Mouse (Mus musculus): ENCODE results near the gene Emsy.

Gene Emsy

DNA sequence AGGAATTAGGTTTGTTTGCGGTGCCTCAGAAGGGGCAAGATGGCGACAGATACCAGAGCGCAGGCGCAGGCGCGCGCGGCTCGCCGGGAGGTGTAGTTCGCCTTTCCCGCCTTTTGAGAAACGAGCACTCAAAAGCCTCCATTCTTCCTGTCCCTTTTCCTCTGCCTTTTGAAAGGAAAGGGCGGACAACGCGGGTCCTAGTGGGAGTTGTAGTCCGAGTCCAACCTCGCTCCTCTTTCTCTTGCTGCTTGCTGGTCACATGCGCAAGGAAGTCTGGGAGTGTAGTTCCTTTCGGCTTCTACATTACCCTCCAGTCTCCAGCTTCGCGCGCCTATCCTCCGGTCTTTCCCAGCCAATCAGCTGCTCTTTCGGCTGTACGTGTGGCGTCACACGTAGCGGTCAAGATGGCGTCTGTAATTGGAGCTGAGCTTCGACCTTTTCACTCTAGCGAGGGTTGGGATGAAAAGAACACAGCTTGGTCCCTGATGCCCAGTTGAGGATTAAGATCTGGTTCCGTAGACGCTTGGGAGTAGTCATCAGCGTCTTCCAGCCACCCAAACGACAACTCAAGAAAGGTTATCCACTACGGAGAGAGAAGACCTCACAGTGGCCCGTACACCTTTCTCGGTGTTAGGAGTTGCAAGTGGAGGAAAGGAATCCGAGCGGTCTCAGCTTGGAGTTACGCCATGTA is at the start of gene Emsy:
Emsy (minus strand) TSS at position 253 of the 691 bp plus-strand sequence.
- in situ Hi-C loops (cut with MboI): loop anchor here (5.0 kb wide), 1 partner anchor 46 kb away; the partner anchor contains the start of gene Thap12

DNA sequence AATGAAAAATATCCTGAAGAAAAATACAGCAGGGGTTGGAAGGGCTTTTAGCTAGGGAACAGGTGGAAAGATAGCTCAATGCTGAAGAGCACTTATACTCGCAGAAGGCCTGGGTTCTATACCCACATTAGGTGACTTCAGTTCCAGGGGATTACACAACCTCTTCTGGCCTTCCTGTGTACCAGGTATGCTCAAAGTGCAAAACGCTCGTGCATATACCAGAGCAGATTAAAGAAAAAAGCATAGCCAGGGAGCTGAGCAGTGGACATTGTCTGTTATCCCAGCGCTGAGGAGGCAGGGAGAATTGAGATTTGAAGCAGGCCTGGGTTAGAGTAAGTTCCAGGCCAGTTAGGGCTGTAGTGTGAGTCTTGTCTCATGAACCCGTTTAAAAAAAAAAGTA is 47.7 kb upstream of the Emsy start:
- in situ Hi-C loops (cut with MboI): loop anchor here (5.0 kb wide), 1 partner anchor 47 kb away; the partner anchor contains the start of gene Emsy

DNA sequence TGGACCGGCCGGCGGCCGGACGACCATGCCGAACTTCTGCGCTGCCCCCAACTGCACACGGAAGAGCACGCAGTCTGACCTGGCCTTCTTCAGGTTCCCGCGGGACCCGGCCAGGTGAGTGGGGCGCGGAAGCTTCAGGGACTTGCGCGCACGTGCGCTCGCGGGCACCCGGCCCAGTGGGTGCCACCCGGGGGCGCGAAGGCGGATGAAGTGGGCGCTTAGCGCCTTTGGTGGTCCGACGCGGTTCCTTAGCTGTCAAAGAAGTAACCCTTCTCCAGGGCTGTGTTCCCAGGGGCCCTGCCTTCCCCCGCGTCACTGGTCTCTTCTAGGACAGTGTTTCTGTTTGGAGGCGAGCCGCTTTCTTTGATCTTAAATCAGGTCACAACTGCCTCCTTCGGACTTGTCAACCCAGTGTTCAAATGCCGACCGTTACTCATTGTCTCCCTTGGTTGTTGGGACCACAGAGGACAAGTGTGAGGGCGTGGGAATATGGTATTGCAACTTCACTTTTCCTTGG is 46.8 kb upstream of the Emsy start:
- in situ Hi-C loops (cut with MboI): loop anchor here (5.0 kb wide), 1 partner anchor 46 kb away; the partner anchor contains the start of gene Emsy

DNA sequence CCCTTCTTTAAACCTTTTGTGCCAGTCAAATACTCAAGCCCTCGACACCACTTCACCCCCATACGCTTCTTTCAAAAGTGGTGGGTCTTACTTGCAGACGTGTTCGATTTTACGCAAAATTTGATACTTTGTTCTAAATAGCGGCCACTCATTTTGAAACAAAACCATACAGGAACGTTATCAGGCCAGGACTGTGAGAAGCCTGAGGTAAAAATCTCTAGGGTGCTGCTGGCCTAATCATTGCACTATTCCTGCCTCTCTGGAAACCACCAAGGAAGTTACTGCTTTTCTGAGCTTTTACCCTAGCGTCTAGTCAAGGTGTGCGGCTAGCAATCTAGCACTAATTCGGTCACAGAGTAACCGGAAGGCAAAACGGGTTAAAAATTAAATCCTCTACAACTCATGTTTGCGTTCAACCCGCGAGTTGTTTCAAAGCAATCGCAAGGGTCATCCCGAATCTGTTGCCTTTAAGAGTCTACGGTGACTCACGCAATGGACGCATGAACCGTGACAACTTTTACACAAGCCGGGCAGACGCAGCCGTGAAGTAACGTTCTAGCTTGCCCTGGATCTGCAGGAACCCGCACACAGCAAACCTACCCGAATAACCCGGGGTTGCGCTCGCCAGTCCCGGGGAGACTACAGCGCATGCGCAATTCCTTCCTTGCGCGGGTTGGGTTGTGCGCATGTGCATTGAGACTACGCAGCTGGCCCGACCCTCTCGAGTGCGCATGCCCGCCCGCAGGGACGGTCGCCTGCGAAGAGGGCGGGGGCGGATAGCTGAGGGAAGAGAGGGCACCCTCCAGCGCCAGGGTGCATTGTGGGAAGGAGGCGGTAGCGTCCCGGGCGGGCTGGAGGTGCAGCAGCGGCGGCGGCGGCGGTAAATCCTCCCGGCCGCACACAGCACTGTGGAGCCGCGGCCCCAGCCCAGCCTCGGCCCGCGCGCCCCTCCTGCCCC is 46.0 kb upstream of the Emsy start, which contains the start of gene Thap12:
Thap12 (plus strand) TSS at position 821 of the 958 bp plus-strand sequence.
- in situ Hi-C loops (cut with MboI): loop anchor here (5.0 kb wide), 1 partner anchor 45 kb away; the partner anchor contains the start of gene Emsy

DNA sequence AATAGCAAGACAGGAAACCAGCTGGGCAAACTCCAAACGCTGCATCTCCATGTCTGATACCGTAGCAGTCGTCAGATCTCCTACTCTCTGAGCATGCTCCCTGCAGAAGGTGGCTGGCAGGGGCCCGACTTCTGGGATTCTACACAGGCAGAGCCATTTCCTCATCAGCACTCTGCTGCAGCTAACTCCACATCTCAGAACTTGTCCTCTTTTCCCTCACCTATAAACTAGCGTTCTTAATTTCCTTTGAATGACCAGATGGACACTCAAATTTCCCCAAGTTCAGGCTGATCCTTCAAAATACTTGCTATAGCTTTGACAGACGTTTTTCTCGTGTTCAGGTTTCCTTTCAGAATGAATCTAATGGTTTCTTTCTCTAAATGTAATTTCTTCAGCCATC is 45.2 kb upstream of the Emsy start:
- in situ Hi-C loops (cut with MboI): loop anchor here (5.0 kb wide), 1 partner anchor 44 kb away; the partner anchor contains the start of gene Emsy

DNA sequence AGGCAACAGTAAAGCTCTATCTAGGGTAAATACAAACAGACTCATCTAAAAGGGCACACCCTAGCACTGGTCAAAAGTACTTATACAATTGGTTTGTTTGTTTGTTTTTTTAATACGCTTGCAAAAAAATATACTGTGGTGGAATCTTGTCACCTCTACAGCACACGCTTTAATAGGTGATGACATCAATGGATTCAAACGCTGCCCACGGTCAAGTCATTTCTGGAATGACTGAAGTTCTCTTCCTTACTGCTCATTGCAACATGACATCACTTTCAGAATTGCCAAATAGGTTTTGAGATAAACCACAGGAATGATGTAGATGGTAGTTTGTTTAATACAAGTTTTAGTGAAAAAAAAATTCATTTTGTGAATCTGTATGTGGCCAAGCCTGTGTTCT is 42.0 kb upstream of the Emsy start:
- in situ Hi-C loops (cut with MboI): no loop called here

DNA sequence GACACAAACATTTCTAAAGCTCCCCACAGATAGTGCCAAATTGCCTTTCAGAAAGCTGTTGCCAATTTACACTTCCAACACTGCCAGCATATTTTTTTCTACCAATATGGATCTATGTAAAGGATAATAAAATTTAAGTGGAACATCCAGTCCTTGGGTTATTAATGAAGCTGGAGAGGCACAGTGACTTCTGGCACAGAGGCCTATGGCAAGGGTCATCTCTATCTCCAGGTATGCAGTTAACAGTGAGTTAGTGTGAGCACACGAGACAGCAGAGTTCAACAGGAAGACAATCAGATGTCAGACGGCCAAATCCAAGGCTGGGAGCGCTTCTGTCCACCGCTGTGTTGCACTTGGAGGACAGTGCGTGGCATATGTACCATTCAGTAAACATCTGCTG is 41.5 kb upstream of the Emsy start:
- in situ Hi-C loops (cut with MboI): no loop called here

DNA sequence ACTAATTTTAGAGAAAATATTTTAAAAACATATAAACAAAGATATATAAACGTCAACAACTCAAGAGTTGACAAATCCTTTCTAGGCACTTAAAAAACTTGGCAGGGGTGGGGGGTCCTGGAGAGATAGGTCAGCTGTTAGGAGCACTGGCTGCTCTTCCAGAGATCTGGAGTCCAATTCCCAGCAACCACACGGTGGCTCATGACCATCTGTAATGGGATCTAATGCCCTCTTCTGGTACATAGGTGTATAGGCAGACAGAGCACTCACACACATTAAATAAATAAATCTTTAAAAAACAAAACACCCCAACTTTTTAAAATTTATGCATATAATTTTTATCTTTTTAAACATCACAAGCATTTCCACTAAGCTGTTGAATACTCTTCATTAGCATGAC is 40.9 kb upstream of the Emsy start:
- in situ Hi-C loops (cut with MboI): no loop called here

DNA sequence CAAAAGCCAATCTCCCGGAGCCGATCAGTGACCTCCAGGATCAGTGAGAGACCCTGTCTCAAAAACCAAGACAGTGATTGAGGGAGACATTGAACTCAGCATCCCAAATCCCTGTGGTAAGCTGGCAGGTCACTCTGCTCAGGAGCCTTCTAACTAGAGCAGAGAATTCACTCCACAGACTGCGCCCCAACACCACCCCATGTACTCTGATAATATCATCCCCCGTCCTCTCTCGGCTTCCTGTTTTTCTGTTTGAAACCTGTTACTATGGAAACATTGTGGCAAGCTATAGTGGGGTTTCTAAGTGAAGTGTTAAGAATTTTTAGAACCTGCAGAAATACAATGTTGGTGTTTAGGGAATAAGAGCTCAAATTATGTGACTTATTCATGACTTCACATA is 37.5 kb upstream of the Emsy start:
- in situ Hi-C loops (cut with MboI): no loop called here

DNA sequence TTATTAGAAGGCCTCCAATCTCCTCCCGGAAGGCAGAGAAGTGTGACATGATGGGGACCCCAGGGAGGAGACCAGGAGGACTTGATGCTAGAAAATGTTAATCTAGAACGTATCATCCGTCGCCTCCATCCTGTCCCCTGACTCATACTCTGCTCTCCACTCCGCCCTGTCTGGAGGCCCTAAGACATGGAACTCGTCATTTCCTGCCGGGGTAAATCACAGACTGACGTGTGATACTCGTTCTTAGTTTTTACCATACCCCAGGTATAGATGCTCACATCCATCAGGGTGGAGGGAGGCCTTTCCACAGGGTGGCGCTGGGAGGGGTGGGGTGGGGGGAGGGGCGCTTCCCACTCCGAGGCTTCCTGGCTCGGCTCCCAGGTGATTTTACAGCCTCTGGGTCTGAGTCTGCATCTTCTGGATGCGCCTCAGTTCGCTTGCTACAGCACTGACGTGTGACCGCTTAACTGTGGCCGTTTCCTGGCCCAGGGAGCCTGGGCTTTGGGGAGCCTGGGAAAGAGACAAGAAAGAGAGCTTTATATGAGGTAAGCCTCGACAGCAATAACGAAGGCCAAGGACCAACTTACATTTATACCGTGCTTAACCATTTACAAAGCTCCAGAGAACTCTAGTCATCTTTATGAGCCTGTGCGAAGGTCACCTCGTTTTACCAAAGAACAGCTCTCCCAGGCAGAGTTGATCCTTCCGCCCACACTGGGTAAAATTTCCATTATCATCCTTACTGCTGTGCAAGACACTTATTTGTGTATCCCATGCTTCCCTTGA is 36.4 kb upstream of the Emsy start:
- in situ Hi-C loops (cut with MboI): no loop called here

DNA sequence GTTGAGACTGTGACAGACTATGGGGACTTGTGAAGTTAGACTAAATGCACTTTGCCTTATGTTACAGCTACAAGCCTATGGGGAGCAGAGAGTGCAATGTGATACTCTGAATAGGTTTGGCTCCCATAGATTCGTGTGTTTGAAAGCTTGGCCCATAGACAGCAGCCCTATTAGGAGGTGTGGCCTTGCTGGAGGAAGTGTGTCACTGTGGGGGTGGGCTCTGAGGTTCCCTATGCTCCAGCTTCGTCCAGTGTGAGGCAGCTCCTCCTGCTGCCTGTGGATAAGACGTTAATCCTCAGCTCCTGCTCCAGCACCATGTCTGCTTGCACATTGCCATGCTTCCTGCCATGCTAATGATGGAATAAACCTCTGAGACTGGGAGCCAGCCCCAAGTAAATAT is 34.2 kb upstream of the Emsy start:
- in situ Hi-C loops (cut with MboI): no loop called here

DNA sequence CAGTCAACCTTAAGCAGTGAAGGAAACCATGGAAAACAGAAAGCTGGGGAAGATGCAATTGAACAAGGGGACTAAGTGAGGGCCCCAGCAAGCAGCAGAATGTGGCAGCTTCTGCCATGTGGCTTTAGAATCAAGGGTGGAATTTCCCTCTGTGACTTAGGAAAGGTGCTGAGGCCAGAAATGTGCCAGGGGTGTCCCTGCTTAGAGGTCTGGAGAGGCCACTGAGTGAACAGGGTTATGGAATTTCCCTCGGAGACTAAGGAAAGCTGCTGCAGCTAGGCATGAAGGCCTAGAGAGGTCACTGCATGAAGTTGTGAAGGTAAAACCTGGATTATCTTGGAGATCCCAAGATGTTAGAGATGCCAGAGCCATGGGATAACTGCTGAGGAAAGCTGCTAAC is 33.5 kb upstream of the Emsy start:
- in situ Hi-C loops (cut with MboI): no loop called here

DNA sequence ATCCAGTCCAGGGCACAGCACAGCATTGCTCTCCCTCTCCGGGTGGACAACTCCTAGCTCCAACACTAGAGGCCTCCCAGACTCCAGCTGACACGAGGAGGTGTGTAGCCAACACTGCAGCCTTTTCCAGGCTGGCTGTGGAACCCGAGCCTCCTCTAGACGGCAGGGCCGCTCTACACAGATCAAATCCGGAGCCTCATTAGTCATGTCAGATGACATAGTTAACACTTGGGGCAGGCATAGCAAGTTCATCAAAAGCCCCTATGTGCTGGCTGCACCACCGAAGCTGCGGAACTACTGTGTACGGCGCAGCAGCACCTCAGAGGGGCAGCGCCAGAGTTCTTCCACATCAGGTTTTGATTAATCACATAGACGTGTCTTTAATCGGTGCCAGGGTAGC is 29.3 kb upstream of the Emsy start:
- in situ Hi-C loops (cut with MboI): no loop called here

DNA sequence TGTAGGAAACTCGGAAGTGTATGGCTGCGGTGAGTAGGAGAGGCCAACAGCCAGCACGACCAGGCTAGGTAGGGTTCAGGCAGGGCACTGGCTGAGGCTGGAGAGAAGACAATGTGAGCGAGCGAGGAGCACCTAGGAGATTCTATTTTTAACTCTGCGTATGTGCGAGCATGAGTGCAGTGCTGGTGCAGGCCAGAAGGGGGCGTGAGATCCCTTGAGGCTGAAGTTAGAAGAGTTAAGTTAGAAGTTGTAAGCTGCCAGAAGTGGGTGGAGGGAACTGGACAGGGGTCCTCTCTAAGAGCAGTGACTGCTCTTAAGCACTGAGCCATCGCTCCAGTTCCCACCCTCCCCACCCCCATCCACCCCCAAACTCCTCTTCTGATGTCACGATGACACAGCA is 26.2 kb upstream of the Emsy start:
- in situ Hi-C loops (cut with MboI): no loop called here

DNA sequence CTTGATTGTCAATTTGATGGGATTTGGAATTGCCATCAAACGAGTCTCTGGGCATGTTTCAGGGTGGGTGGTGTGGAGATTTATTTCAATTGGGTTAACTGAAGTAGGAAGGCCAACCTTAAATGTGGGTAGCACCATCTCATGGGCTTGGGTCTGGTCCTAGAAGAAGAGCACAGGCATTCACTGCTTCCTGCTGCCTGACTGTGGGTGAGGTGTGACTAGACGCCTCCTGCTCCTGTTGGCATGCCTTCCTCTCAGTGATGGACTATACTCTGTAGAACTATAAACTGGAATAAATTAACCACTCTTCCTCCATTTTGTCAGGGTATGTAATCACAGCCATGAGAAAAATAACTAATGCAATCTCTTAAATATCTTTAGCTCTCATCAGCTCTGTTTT is 24.1 kb upstream of the Emsy start:
- in situ Hi-C loops (cut with MboI): no loop called here

DNA sequence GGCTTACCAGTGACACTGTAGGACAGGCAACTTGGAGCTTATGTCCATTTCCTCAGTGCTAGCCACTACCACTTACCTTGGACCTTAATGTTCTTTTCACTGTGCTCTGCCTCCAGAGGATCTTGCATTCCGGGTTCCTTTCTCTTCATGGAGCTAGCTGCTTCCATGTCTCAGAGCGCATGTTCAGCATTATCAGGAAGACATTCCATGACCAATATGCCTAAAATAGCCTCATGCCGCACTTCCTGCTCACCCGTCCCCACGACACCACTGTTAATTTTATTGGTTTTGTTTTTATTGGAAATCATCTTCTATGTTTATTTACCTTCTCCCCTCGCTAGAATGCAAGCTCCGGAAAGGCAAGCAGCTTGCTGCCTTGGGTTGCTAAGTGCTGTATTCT is 21.9 kb upstream of the Emsy start:
- in situ Hi-C loops (cut with MboI): no loop called here

DNA sequence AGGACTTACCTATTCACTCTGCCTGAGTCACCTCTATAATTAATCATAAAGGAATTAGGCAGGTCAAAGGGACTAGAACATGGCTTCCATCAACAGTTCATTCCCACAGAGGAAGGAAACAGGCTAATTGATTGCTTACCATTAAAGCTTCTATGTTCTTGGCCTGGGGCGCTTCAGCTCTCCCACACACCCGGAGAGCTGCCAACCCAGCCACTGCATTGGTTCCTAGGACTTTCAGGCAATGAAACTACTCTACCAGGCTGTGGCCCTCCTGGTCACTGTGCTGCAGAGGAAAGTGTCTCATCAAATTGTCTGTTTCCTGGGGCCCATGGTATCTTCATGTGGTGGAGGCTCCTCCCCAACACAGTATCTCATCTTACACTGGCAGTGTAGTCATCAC is 20.9 kb upstream of the Emsy start:
- in situ Hi-C loops (cut with MboI): no loop called here

DNA sequence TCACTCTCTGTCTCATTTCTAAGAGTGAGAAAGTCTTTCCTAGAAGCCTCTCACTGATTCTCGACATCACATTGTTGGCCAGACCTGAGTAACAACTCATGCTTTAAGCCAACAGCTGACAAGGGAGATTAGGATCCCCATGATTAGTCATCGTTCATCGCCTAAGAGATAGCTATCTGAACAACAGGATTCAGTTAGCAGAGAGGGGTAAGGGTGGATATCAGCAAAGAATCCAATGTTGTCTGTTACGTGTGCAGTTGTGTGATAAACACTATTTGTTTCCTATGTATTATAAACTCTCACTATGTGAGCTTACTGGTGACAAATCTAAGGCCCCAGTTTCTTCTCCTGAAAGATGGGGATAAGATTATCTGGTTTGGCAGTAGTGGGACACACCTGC is 17.8 kb upstream of the Emsy start:
- in situ Hi-C loops (cut with MboI): no loop called here

DNA sequence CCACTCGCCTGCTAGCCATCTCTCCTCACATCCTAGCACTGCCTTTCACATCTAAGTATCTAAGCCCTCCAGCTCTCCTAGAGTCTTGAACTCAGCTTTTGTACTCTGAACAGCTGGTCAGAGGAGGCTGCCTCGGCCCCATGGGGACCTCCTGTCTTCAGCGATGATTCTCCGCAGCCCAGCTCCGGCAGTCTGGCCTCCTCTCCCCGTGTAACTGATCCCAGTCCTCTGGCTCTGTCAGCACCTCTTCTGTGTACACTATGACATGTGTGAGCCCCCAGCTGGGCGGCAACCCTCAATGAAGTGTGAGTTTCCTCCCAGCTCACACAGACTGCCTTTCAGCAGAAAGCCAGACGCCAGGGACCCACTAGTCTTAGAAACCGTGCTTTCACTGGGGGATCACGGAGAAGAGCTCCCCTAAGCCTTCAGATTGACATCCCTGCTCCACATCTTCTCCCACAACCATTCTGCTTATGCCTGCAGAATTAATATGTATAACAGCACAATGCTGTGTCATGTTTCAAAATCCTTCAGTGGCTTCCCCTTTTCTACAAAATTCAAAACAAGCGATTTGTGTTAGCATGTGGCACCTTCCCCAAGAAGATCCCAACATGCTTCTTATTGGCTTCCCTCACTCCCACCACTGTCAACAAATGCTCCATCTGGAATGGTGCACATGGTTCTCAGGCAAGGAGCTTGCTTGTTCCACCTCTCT is 15.8 kb upstream of the Emsy start:
- in situ Hi-C loops (cut with MboI): no loop called here

DNA sequence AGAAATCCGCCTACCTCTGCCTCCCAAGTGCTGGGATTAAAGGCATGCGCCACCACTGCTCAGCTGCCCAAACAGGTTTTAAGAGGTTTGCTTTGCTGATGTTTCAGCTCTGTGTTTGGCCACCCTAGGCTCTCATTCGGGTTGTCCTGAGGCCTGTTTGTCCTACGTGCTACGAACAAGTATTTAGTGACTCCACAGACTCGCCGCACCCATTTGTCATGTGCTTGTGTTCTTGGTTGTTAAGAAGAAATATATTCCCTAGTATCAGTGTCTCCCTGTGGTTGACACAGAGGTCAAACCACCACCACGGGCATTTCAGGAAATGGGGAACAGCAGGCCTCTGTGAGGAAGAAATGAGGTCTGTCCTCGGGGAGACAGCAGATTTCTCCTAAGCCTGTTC is 14.8 kb upstream of the Emsy start:
- in situ Hi-C loops (cut with MboI): no loop called here

DNA sequence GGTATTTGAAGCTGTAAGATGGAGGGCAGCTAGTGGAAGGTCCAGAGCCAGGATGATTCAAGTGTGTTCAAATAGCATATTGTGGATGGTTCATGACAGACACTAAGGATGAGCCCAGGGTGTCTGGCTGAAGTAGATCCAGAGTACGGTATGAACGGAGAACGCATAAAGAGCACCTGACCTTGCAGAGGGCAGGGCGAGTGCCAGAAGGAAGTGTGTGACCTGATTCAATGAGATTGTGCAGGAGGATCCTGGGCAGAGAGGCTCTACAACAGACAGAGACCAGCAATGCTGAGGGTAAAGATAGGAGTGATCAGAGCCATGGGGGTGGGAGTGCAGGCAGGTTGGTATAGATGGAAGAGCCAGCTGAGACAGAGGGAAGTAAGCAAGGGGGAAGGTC is 14.2 kb upstream of the Emsy start:
- in situ Hi-C loops (cut with MboI): no loop called here

Data from mature B cell (primary cell).